Mouse (Mus musculus) ES-E14 (cell line): Measurements from ENCODE around the gene Zfp536.

Source experiments
- CHD2 ChIP-seq: IDR thresholded peaks from 2 replicates; pipeline ENCODE4 v1.6.1; 2014; ENCODE audit warnings: mild to moderate bottlenecking, low read depth, low read length, inconsistent platforms
- HCFC1 ChIP-seq: IDR thresholded peaks from 2 replicates; pipeline ENCODE4 v1.6.1; 2012; ENCODE audit warnings: low read length, inconsistent platforms, borderline replicate concordance; ENCODE audit not compliant: insufficient read depth
- MAFK ChIP-seq: IDR thresholded peaks from 2 replicates; pipeline ENCODE4 v1.6.1; 2014; ENCODE audit warnings: mild to moderate bottlenecking, low read depth, low read length, inconsistent platforms; ENCODE audit not compliant: insufficient read depth
- ZC3H11A ChIP-seq: IDR thresholded peaks from 2 replicates; pipeline ENCODE4 v1.6.1; 2012; ENCODE audit warnings: low read depth, mild to moderate bottlenecking, inconsistent platforms, low read length, borderline replicate concordance
- ZNF384 ChIP-seq: IDR thresholded peaks from 2 replicates; pipeline ENCODE4 v1.6.1; 2012; ENCODE audit warnings: low read depth, low read length, inconsistent platforms

DNA sequence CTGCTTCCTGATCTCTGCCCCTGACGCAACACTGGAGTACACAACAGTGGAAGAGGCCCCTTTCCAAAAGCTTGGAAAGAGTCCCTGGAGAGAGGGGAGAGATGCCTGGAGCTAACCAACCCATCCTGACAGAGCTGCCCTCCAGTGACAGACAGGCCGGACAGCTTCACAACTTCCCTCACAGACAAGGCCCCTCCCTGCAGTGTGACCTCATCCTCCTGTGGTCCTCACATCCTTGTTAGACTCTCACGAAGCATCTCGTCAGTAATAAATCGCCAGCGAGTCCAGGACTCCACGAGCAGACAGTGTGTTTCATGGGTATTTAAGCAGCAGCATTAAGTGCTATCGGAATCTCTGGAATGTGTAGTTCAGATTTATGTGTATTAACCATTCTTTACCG, 207.4 kb downstream of the Zfp536 start:
- no peak for TF ChIP-seq MAFK
- no peak for TF ChIP-seq HCFC1
- TF ChIP-seq ZNF384: no peak
- TF ChIP-seq ZC3H11A: no peak
- no peak for TF ChIP-seq CHD2
